Mouse (Mus musculus) CH12.LX (cell line): ENCODE data around the gene Aptx. TPM values are rescaled to one million over a fixed set of nuclear protein-coding genes. Genes with fewer than 3 reads are reported as not detected.
A peak's percentile ranks its signal among the peaks of the same experiment; 100 is the strongest.

ENCODE experiments used
- DNase-seq: peaks from one replicate; pipeline ENCODE4 v3.0.0-alpha.2; 2013; ENCODE audit errors: extremely low read depth
- H3K27ac ChIP-seq: 2 replicates; pipeline ENCODE4 v1.5.1; 2012; ENCODE audit warnings: low read depth, mild to moderate bottlenecking, control low read depth, moderate library complexity; ENCODE audit not compliant: insufficient read depth
- H3K27me3 ChIP-seq: replicated peaks from 2 replicates; pipeline ENCODE3; 2012; ENCODE audit warnings: inconsistent platforms
- H3K36me3 ChIP-seq, 2 experiments: replicated peaks in 1 of 2; 2 replicates each; pipeline versions ENCODE3 to v1.6.1; 2012; ENCODE audit warnings: inconsistent platforms in 1 of 2, low read length in 1 of 2, mild to moderate bottlenecking in 1 of 2, mixed read lengths in 1 of 2, moderate library complexity in 1 of 2; ENCODE audit not compliant: control insufficient read depth in 1 of 2, insufficient read depth in 1 of 2
- H3K4me1 ChIP-seq, 2 experiments: 2 replicates each; pipeline ENCODE4 v1.6.1; 2012; ENCODE audit warnings: inconsistent platforms in 1 of 2, moderate library complexity in 1 of 2; ENCODE audit not compliant: insufficient read depth in 2 of 2, control insufficient read depth in 1 of 2
- H3K4me2 ChIP-seq: 2 replicates; pipeline ENCODE4 v1.6.1; 2012; ENCODE audit warnings: low read depth, mild to moderate bottlenecking, control low read depth; ENCODE audit not compliant: poor library complexity, insufficient read depth, severe bottlenecking
- H3K4me3 ChIP-seq, 3 experiments: fragments of 150-350 bp in 1 of 3; sonication (generic) in 1 of 3; replicated peaks in 1 of 3; 2 replicates each; pipeline versions ENCODE3 to v1.5.1; 2011 to 2012; ENCODE audit warnings: low read depth in 2 of 3, low read length in 2 of 3, mild to moderate bottlenecking in 2 of 3, moderate library complexity in 2 of 3, control low read depth in 1 of 3, improper control_type of control experiment in 1 of 3, inconsistent platforms in 1 of 3, mixed read lengths in 1 of 3; ENCODE audit not compliant: poor library complexity in 1 of 3
- H3K79me2 ChIP-seq: replicated peaks from 2 replicates; pipeline ENCODE4 v1.6.1; 2012; ENCODE audit warnings: mild to moderate bottlenecking, moderate library complexity; ENCODE audit not compliant: control insufficient read depth, poor library complexity, insufficient read depth, severe bottlenecking; ENCODE audit errors: extremely low read depth
- H3K9ac ChIP-seq: 2 replicates; pipeline ENCODE4 v1.6.1; 2012; ENCODE audit warnings: low read depth, mild to moderate bottlenecking, control low read depth, moderate library complexity; ENCODE audit not compliant: insufficient read depth
- H3K9me3 ChIP-seq: replicated peaks from 2 replicates; pipeline ENCODE3; 2012; ENCODE audit warnings: low read length, inconsistent platforms, mixed read lengths
- BHLHE40 ChIP-seq: IDR thresholded peaks from 2 replicates; pipeline ENCODE4 v1.6.1; 2011; ENCODE audit warnings: mild to moderate bottlenecking, low read depth, low read length, improper control_type of control experiment
- CHD1 ChIP-seq: IDR thresholded peaks from 2 replicates; pipeline ENCODE4 v1.6.1; 2012; ENCODE audit warnings: low read depth, low read length, improper control_type of control experiment, inconsistent platforms
- EP300 ChIP-seq: IDR thresholded peaks from 2 replicates; pipeline ENCODE4 v1.6.1; 2011; ENCODE audit warnings: low read length, improper control_type of control experiment
- ETS1 ChIP-seq: conservative IDR thresholded peaks from 2 replicates; pipeline ENCODE4 v1.6.1; 2012; ENCODE audit warnings: low read depth, mild to moderate bottlenecking, inconsistent platforms, low read length, improper control_type of control experiment, moderate library complexity
- HCFC1 ChIP-seq: IDR thresholded peaks from 2 replicates; pipeline ENCODE4 v1.6.1; 2012; ENCODE audit warnings: low read depth, mild to moderate bottlenecking, inconsistent platforms, low read length, improper control_type of control experiment
- IRF4 ChIP-seq: IDR thresholded peaks from 2 replicates; pipeline ENCODE4 v1.6.1; 2014; ENCODE audit warnings: low read depth, mild to moderate bottlenecking, inconsistent platforms, low read length, improper control_type of control experiment
- JUND ChIP-seq: conservative IDR thresholded peaks from 2 replicates; pipeline ENCODE4 v1.6.1; 2011; ENCODE audit warnings: low read depth, low read length, improper control_type of control experiment
- MAZ ChIP-seq: IDR thresholded peaks from 2 replicates; pipeline ENCODE4 v1.6.1; 2012; ENCODE audit warnings: low read depth, mild to moderate bottlenecking, inconsistent platforms, low read length, improper control_type of control experiment, moderate library complexity
- MXI1 ChIP-seq: IDR thresholded peaks from 2 replicates; pipeline ENCODE4 v1.6.1; 2011; ENCODE audit warnings: mild to moderate bottlenecking, low read depth, low read length, improper control_type of control experiment
- MYC ChIP-seq: IDR thresholded peaks from 2 replicates; pipeline ENCODE4 v1.6.1; 2011; ENCODE audit warnings: low read depth, mild to moderate bottlenecking, improper control_type of control experiment, low read length
- NELFE ChIP-seq: IDR thresholded peaks from 2 replicates; pipeline ENCODE4 v1.6.1; 2011; ENCODE audit warnings: low read depth, low read length, improper control_type of control experiment
- NRF1 ChIP-seq: IDR thresholded peaks from 2 replicates; pipeline ENCODE4 v1.6.1; 2014; ENCODE audit warnings: low read depth, mild to moderate bottlenecking, inconsistent platforms, low read length, improper control_type of control experiment, moderate library complexity
- POLR2A ChIP-seq: IDR thresholded peaks from 2 replicates; pipeline ENCODE4 v1.6.1; 2011; ENCODE audit warnings: low read depth, mild to moderate bottlenecking, improper control_type of control experiment, low read length
- POLR2AphosphoS2 ChIP-seq: IDR thresholded peaks from 2 replicates; pipeline ENCODE4 v1.6.1; 2011; ENCODE audit warnings: low read depth, low read length, improper control_type of control experiment
- SIN3A ChIP-seq: IDR thresholded peaks from 2 replicates; pipeline ENCODE4 v1.6.1; 2012; ENCODE audit warnings: low read length, improper control_type of control experiment, inconsistent platforms
- SMC3 ChIP-seq: IDR thresholded peaks from 2 replicates; pipeline ENCODE4 v1.6.1; 2011; ENCODE audit warnings: low read depth, low read length, improper control_type of control experiment
- TCF12 ChIP-seq: IDR thresholded peaks from 2 replicates; pipeline ENCODE4 v1.6.1; 2014; ENCODE audit warnings: low read depth, mild to moderate bottlenecking, inconsistent platforms, low read length, improper control_type of control experiment
- USF2 ChIP-seq: conservative IDR thresholded peaks from 2 replicates; pipeline ENCODE4 v1.6.1; 2011; ENCODE audit warnings: low read depth, low read length, improper control_type of control experiment
- ZKSCAN1 ChIP-seq: IDR thresholded peaks from 2 replicates; pipeline ENCODE4 v1.6.1; 2012; ENCODE audit warnings: low read depth, inconsistent platforms, low read length, improper control_type of control experiment, borderline replicate concordance
- dilution Hi-C: fragments of 300-500 bp; cut with MboI; formaldehyde crosslinking; loops from 2 replicates; pipeline ENCODE4 v1.14.3; 2020; ENCODE audit warnings: low sequenced_read_pairs; ENCODE audit not compliant: extremely low pct_unique_long_range_greater_than_20kb, extremely low pct_ligation_motif_present
- in situ Hi-C: fragments of 300-500 bp; cut with MboI; formaldehyde crosslinking; loops from 3 replicates; pipeline ENCODE4 v1.14.3; 2019; ENCODE audit warnings: low sequenced_read_pairs, low pct_ligation_motif_present, low pct_unique_long_range_greater_than_20kb, mixed read lengths
- polyA plus RNA-seq: library from polyadenylated mRNA; unstranded; fragments of >175 nt; gene quantifications from 2 replicates; pipeline ENCODE4 v1.2.1, GENCODE M21; 2012; ENCODE audit warnings: low read depth; ENCODE audit not compliant: insufficient read length
- total RNA-seq, 2 experiments: library from RNA; depleted of rRNA; stranded (reverse); fragments of 300-350 nt in 1 of 2; fragments of >200 nt in 1 of 2; gene quantifications; 2 replicates each; pipeline ENCODE4 v1.2.3; 2012 to 2014

Aptx gene
- total and polyA plus RNA-seq, 3 experiments: 15.1 to 20.2 (median 16.6) TPM

- no peak for DNase-seq
- in situ Hi-C loops (loop anchor here (25.0 kb wide), 1 partner anchor 546 kb away; the partner anchor contains the start of gene Aco1), dilution Hi-C loops (no loop called here)
- Histone ChIP-seq H3K4me2 (no peak overlapping the region; the same call in none of the 2 replicates), H3K4me3 (no peak overlapping the region), H3K27ac (peak overlapping the region; percentile 9; the same call in 1 of the 2 replicates), H3K36me3 (peaks cover 21 to 41% of the 10 kb centered on the region in 2 experiments), H3K9ac (no peak overlapping the region), H3K27me3 (no peaks in the 10 kb centered on the region), H3K79me2 (no peaks in the 10 kb centered on the region), H3K4me1 (peaks cover 11 to 14% of the 10 kb centered on the region in 2 experiments), H3K9me3 (no peaks in the 10 kb centered on the region)
- TF ChIP-seq SMC3 (no peak), JUND (no peak), BHLHE40 (no peak), MXI1 (no peak), USF2 (no peak), MYC (no peak), NRF1 (no peak), EP300 (no peak), CHD1 (no peak), POLR2AphosphoS2 (no peak), ZKSCAN1 (no peak), SIN3A (no peak), TCF12 (no peak), NELFE (no peak)
Observed at GRCm38 (mm10) chr4:40683306-40683705, 19.7 kb downstream of the Aptx start.

GRCm38 (mm10) chr4:40682359-40682758, 20.6 kb downstream of the Aptx start:
- H3K4me2 ChIP-seq: peak overlapping the region; percentile 38
- peaks cover 18 to 34% of the 10 kb centered on the region in 2 experiments for H3K36me3 ChIP-seq
- no peaks in the 10 kb centered on the region for H3K79me2 ChIP-seq
- H3K27me3 ChIP-seq: no peaks in the 10 kb centered on the region
- in situ Hi-C loops: loop anchor here (25.0 kb wide), 1 partner anchor 545 kb away; the partner anchor contains the start of gene Aco1
- no peak overlapping the region for H3K4me3 ChIP-seq
- peak overlapping the region; percentile 77 for H3K27ac ChIP-seq
- H3K9me3 ChIP-seq: no peaks in the 10 kb centered on the region
- H3K9ac ChIP-seq: 0 out of 2 replicates have a peak overlapping the region, but pooled peaks have one; percentile 11
- no peak for TF ChIP-seq SIN3A
- TF ChIP-seq EP300: peak; percentile 41; the same call in 1 of the 2 replicates
- no peak for TF ChIP-seq HCFC1
- no peak for TF ChIP-seq MAZ
- TF ChIP-seq ZKSCAN1: no peak
- TF ChIP-seq NELFE: no peak
- TF ChIP-seq BHLHE40: peak; percentile 84
- peak; percentile 37; the same call in 1 of the 2 replicates for TF ChIP-seq TCF12
- peak; percentile 85; the same call in 1 of the 2 replicates for TF ChIP-seq MYC
- peak; percentile 42; the same call in 1 of the 2 replicates for TF ChIP-seq JUND
- peak; percentile 75 for TF ChIP-seq IRF4
- peak; percentile 58; the same call in 1 of the 2 replicates for TF ChIP-seq MXI1
- TF ChIP-seq ETS1: peak; percentile 61; the same call in 1 of the 2 replicates
- 0 out of 2 replicates have a peak, but pooled peaks have one; percentile 19 for TF ChIP-seq POLR2A
- peak; percentile 34 for DNase-seq
- peaks cover 11 to 14% of the 10 kb centered on the region in 2 experiments for H3K4me1 ChIP-seq
- dilution Hi-C loops: no loop called here
